Comparison of ENCODE assay signal across 25 mouse cellular contexts in the genomic region with DNA sequence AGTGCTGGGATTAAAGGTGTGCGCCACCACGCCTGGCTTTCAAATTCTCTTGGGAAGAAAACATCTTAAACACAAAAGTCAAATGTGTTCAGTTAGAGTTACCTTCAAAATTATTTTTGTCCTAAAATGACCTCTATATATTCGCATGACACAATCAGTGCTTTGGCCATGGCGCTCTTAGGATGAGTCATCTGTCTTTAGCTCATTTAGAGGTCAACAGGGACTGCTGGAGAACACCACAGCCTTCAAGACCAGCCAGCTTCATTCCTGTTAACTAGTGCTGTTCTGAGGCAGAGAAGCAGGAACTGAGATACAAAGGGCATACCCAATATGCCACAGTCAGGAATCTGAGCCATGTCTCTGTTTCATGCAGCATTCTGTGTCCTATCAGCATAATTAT. TPM values are rescaled to one million over a fixed set of nuclear protein-coding genes. Genes with fewer than 3 reads are reported as not detected.
DNase-seq lines count a peak whose midpoint lies in the region; ATAC-seq and TF ChIP-seq lines count a peak whose summit lies in the region.
"Had no signal": no experiment of that assay in that cellular context is flagged by ENCODE, and none has a peak within 500 bp of the region (broad histone marks: within the 10 kb centered on the region; RNA-seq: fewer than 3 reads in every experiment).

No protein-coding gene starts in this region.

- no peak for TF ChIP-seq CTCF in heart, postnatal 0 days (IDR thresholded peaks at IDR 0.05; ENCODE audit: low read depth)

- 77% methylated on average over 4 of the region's 4 CpGs for WGBS in heart, postnatal 0 days
- WGBS in liver, embryonic 15.5 days (ENCODE audit: insufficient replicate concordance): 89% methylated on average over 4 of the region's 4 CpGs

- ATAC-seq in heart, postnatal 0 days (ENCODE audit: insufficient read depth, low read depth): 0 out of 2 replicates have a peak, but pooled peaks have one; percentile 62
- ATAC-seq in liver, embryonic 15.5 days (ENCODE audit: insufficient read depth): no peak
- ATAC-seq: forebrain, embryonic 15.5 days; inflammation-experienced regulatory T-cells, adult 6 months had no signal

- H3K4me2 ChIP-seq in heart, postnatal 0 days (ENCODE audit: low read depth, low read length): no peak overlapping the region
- no peak overlapping the region for H3K4me2 ChIP-seq in liver, embryonic 15.5 days
- H3K4me2 ChIP-seq: embryonic facial prominence, embryonic 13.5 days; forebrain, embryonic 15.5 days; hindbrain, embryonic 15.5 days; lung, embryonic 15.5 days; midbrain, embryonic 11.5 days; neural tube, embryonic 12.5 days had no signal

- no peak for TF ChIP-seq EP300 in heart, postnatal 0 days (IDR thresholded peaks at IDR 0.05; ENCODE audit: low read depth)

- H3K4me1 ChIP-seq in heart, postnatal 0 days (ENCODE audit: control insufficient read depth, insufficient read depth): peaks cover 11% of the 10 kb centered on the region
- H3K4me1 ChIP-seq in liver, embryonic 15.5 days (replicated peaks): peaks cover 62% of the 10 kb centered on the region
- H3K4me1 ChIP-seq: forebrain, embryonic 15.5 days; hindbrain, embryonic 15.5 days; lung, embryonic 15.5 days; neural tube, embryonic 12.5 days had no signal

- H3K27ac ChIP-seq in heart, postnatal 0 days (ENCODE audit: low read depth): no peak overlapping the region; the same call in 1 of the 2 replicates
- H3K27ac ChIP-seq in liver, embryonic 15.5 days (replicated peaks): peak overlapping the region; percentile 29; the same call in 1 of the 2 replicates
- H3K27ac ChIP-seq: embryonic facial prominence, embryonic 13.5 days; forebrain, embryonic 10.5 days; forebrain, embryonic 15.5 days; gastrocnemius, adult 2 months; hindbrain, embryonic 15.5 days; lung, embryonic 15.5 days; neural tube, embryonic 12.5 days had no signal

- no peaks in the 10 kb centered on the region for H3K27me3 ChIP-seq in heart, postnatal 0 days (ENCODE audit: control insufficient read depth, insufficient read depth, low read length)
- no peaks in the 10 kb centered on the region for H3K27me3 ChIP-seq in liver, embryonic 15.5 days
- H3K27me3 ChIP-seq: CH12.LX; embryonic facial prominence, embryonic 13.5 days; forebrain, embryonic 15.5 days; hindbrain, embryonic 15.5 days; lung, embryonic 15.5 days; neural tube, embryonic 12.5 days had no signal

- no peak overlapping the region for H3K9ac ChIP-seq in heart, postnatal 0 days (replicated peaks; ENCODE audit: low read depth, low read length)
- H3K9ac ChIP-seq in liver, embryonic 15.5 days: no peak overlapping the region
- H3K9ac ChIP-seq: embryonic facial prominence, embryonic 13.5 days; forebrain, embryonic 15.5 days; hindbrain, embryonic 15.5 days; lung, embryonic 15.5 days; neural tube, embryonic 12.5 days had no signal

- intact Hi-C loops in left cerebral cortex, postnatal 36 days (cut with DNase I): no loop called here

- no peaks in the 10 kb centered on the region for H3K36me3 ChIP-seq in heart, postnatal 0 days (replicated peaks; ENCODE audit: control insufficient read depth, insufficient read depth, low read length)
- 0 out of 2 replicates have a peak, but pooled peaks cover 7% of the 10 kb centered on the region for H3K36me3 ChIP-seq in liver, embryonic 15.5 days (replicated peaks)
- H3K36me3 ChIP-seq: embryonic facial prominence, embryonic 13.5 days; forebrain, embryonic 10.5 days; forebrain, embryonic 15.5 days; hindbrain, embryonic 15.5 days; lung, embryonic 15.5 days had no signal

- H3K9me3 ChIP-seq in heart, postnatal 0 days (replicated peaks; ENCODE audit: control insufficient read depth, low read length): no peaks in the 10 kb centered on the region
- no peaks in the 10 kb centered on the region for H3K9me3 ChIP-seq in liver, embryonic 15.5 days (replicated peaks)
- H3K9me3 ChIP-seq: embryonic facial prominence, embryonic 13.5 days; forebrain, embryonic 10.5 days; forebrain, embryonic 15.5 days; hindbrain, embryonic 15.5 days; lung, embryonic 15.5 days; neural tube, embryonic 12.5 days had no signal

- H3K4me3 ChIP-seq in heart, postnatal 0 days (ENCODE audit: low read depth, low read length): no peak overlapping the region
- H3K4me3 ChIP-seq in liver, embryonic 15.5 days (replicated peaks): no peak overlapping the region
- H3K4me3 ChIP-seq: embryonic facial prominence, embryonic 13.5 days; forebrain, embryonic 10.5 days; forebrain, embryonic 15.5 days; gastrocnemius, adult 2 months; hindbrain, embryonic 15.5 days; lung, embryonic 15.5 days; myocyte; neural tube, embryonic 12.5 days had no signal

- peak; percentile 23 for DNase-seq in heart, postnatal 0 days (ENCODE audit: low spot score)
- DNase-seq in heart, adult 9 months (ENCODE audit: low spot score in 2 of 2): no peak
- peak; percentile 26 for DNase-seq in 416B (ENCODE audit: low read depth)
- peak; percentile 44 for DNase-seq in adrenal gland, adult 8-10 months
- DNase-seq in left cerebral cortex, postnatal 36 days (ENCODE audit: low spot score in 2 of 2): no peak
- DNase-seq in cerebellum, adult 11-12 months: no peak
- DNase-seq: cerebellum, adult 18-20 months; cerebellum, postnatal 10 days; gastrocnemius, adult 2 months; kidney, adult 11 months; kidney, postnatal 14 days; layer of hippocampus, adult 9-11 months; lung, postnatal 36 days; thymus, postnatal 4 days had no signal

RNA-seq across cellular contexts. Expression of a gene that starts 47.9 kb away (rescaled TPM):
- 20.4 and 39.5 TPM in 2 replicates for total RNA-seq in heart, postnatal 0 days (2014; rRNA removed; ENCODE audit: low replicate concordance)
- polyA plus RNA-seq in heart, postnatal 0 days (2015; fragmentation: Nextera tagmentation; extraction: Ambion mirVana): 27.9 and 30.3 TPM in 2 replicates
- 10 to 100 TPM; 42.5 to 50.1 (median 46.7) TPM for total RNA-seq in adrenal gland, adult 8-10 months (2022)
- 14.0 and 15.3 TPM in 2 replicates for polyA plus RNA-seq in liver, embryonic 15.5 days (2015; fragmentation: Nextera tagmentation; extraction: Ambion mirVana)
- 10 to 100 TPM; 51.4 to 57.8 TPM for total RNA-seq in left cerebral cortex, postnatal 36 days (2021)

Comparison
In these comparisons a context has a peak if more than half of its experiments do, and no peak if none do; other contexts are left out.
1. DNase-seq: peak in heart, postnatal 0 days (single experiment), 416B (single experiment) and adrenal gland, adult 8-10 months (single experiment); none in heart, adult 9 months (0 of 2), left cerebral cortex, postnatal 36 days (0 of 2) and cerebellum, adult 11-12 months (single experiment).